Mouse (Mus musculus) erythroblast, adult 5-6 weeks (primary cell): ENCODE data around the gene Efr3b. TPM values are rescaled to one million over a fixed set of nuclear protein-coding genes. Genes with fewer than 3 reads are reported as not detected.
A peak's percentile ranks its signal among the peaks of the same experiment; 100 is the strongest.
"Not testable (repeated sequence)": the region's sequence is repeated elsewhere in the genome, so short reads cannot be mapped to it uniquely, and the experiment has no call there.

Source experiments
- ATAC-seq: replicated peaks from 2 replicates; pipeline ENCODE4 v1.8.0; 2016; ENCODE audit warnings: moderate number of reproducible peaks, mild to moderate bottlenecking, moderate TSS enrichment, inconsistent platforms; ENCODE audit not compliant: poor library complexity, low FRiP score, severe bottlenecking
- total RNA-seq, 2 experiments: library from RNA; stranded (forward) in 1 of 2; stranded (reverse) in 1 of 2; fragments of 150-400 nt in 1 of 2; fragments of 200-764, 138-1000 nt in 1 of 2; gene quantifications; 2 replicates each; pipeline versions ENCODE4 v1.2.3 to v1.2.4; 2015 to 2017; ENCODE audit warnings: low replicate concordance in 2 of 2

The Efr3b gene
- total RNA-seq, 2 experiments from 2014 or later, result not detected

DNA sequence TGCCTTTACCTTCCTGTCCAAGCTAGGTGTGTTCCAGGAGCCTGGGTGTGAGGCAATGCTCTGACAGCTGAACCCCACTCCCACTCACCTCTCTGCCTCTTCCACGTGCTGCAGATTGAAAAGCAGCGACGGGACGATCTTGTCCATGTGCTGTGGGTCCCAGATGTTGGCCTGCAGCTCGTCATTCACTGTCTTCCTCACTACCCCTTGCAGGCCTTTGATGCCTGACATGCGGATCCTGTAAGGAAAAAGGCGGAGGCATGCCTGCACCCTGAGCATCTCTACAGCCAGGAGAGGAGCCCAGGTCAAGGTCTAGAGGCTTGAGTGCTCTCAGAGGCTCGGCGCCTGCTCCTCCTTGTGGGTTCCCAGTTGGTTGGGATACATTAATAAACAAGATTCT lies 54.3 kb downstream of the Efr3b start:
- no peak for ATAC-seq

DNA sequence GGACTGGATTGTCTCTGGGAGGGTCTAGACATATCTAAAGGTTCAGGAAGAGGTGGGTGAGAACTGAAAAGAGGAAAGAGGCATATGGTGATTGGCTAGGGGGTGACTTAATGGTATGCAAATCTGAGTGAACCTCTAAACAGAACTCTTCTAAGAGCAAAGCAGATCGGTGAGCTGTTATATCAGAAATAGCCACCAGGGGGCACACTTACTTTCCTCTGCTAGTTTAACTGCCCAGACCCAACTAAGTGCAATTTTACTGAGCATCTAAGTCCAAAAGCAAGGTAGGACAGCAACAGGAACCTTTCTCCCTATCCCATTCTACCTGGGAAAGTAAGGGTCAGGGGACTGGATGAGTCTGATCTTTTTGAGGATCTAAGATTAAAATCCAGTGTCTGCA lies 55.0 kb downstream of the Efr3b start:
- ATAC-seq, result peak; percentile 66

DNA sequence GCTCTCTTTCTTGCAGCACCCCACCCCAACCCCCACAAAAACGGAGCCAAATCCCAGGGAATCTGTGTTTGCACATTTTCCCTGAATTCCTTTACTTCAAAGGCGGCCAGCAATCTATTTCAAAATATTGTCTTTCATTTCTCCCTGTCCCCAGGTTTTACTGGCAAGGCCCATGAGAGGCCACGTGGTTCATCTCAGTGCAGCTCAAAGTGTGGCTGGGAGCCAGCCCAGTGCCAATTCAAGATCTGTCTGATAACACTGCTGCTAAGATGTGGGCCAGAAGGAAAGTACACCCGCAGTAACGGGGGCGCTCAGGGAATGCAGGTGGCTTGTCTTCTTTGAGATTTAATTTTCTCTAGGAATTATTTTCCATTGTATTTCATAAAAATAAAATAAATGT lies 56.5 kb downstream of the Efr3b start:
- ATAC-seq, result no peak

DNA sequence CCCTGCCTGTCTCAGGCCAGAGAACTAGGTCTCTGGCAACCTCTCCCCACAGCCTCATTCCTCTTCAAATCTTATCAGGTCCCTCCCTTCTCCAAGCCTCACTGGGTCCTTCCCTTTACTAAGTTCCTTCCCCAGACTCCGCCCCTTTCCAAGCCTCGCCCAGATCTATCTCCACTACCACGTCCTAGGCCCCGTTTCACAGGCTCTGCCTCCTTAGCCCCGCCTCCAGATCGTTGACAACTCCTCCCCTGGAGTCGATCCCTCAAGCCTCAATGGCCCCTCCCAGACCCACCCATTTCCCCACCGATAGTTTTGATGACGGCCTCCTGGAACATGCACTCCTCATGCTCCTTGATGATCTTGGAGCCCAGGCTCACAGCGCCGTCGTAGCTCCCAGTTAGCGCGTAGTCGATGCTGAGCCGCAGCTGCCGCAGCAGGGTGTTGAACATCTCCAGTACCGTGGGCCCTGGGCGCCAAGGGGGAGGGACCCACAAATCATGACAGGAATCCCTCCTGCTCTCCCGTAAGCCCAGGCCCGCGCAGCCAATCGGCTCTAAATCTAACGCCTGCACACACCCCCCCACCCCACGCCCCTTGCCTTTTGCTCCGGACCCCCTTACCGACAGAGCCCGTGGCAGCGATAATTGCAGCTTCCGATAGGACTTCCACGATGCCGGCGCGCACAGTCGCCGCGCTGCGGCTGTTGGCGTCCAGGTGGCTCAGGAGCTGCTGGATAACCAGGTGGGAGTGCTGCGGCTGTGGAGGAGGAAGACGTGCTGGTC lies 57.2 kb downstream of the Efr3b start:
- ATAC-seq, result peak; percentile 47; the same call in 1 of the 2 replicates

DNA sequence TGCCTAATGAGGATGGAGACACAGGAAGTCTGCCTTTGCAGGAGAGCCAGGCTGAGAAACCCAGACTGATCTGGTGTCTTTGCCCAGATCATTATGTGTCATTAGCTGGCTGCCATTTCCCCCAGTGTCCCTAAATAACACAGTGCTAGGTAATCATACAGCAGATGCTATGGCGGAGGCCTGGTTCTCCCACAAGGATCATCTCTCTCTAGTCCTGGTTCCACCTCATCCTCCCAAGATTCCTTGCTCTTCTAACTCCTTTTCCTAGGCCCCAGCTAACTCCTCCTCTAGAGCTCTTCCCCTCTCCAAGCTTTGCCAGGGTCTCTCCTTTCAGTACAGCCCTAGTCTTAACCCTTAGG lies 57.7 kb downstream of the Efr3b start:
- ATAC-seq, result no peak

DNA sequence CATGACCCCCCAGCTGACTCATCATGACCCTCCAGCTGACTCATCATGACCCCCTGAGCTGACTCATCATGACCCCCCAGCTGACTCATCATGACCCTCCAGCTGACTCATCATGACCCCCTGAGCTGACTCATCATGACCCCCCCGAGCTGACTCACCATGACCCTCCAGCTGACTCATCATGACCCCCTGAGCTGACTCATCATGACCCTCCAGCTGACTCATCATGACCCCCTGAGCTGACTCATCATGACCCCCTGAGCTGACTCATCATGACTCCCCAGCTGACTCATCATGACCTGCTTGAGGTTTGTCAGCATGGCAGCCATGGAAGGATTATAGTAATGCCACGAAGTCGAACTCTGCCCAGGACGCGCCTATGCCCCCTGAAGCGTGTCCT lies 65.5 kb downstream of the Efr3b start:
- not testable (repeated sequence) for ATAC-seq

DNA sequence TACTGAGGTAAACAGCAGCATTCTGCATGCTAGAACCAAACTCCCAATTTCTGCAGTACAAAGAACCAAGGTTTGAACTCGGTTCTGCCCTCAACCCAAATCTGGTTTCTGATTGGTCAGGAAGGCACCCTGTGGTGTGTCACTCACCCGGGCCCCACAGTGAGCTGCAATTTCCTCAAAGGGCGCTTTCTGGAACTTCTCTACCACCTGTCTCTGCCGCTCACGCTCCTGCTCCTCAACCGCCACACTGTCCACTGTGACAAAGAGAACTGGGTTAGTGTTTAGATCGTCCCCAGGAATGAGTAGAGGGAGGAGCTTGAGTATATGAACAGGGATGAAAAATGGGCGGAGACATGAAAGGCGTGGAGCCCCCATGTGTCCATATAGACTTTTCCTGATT lies 70.3 kb downstream of the Efr3b start:
- ATAC-seq, result no peak

DNA sequence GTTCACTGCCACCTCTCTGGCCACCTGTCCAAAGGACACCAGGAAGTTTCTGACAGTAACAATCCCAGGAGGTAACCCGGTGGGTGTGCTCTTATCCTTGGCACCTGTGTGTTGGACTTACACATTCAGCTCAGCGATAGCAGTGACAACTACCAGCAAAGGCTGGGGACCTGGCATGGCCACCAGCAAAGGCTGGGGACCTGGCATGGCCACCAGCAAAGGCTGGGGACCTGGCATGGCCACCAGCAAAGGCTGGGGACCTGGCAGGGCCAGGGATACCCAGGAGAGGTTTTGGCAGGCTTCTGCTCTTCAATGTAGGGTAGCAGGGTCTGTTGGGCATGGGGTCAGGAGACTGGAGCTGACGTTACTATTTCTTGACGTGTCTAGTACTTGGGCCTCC lies 71.5 kb downstream of the Efr3b start:
- no peak for ATAC-seq

DNA sequence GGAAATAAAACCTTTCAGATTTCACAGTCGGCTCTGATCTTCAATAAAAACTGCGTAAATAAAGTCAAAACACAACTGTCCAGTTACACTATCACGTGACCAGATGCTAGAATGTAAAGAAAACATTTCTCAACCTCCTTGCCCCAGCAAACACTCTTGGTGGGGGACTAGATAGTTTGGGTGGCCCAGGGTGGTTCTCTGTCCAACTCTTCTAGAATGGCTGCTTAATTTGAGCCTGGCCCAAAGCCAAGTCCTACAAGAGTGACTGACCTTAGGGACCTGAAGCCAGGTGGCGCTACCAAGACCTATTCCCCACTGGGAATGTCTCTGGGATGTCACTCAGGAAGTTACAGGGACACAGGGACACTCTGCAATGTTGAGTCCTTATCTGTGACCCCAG lies 78.2 kb downstream of the Efr3b start:
- no peak for ATAC-seq

DNA sequence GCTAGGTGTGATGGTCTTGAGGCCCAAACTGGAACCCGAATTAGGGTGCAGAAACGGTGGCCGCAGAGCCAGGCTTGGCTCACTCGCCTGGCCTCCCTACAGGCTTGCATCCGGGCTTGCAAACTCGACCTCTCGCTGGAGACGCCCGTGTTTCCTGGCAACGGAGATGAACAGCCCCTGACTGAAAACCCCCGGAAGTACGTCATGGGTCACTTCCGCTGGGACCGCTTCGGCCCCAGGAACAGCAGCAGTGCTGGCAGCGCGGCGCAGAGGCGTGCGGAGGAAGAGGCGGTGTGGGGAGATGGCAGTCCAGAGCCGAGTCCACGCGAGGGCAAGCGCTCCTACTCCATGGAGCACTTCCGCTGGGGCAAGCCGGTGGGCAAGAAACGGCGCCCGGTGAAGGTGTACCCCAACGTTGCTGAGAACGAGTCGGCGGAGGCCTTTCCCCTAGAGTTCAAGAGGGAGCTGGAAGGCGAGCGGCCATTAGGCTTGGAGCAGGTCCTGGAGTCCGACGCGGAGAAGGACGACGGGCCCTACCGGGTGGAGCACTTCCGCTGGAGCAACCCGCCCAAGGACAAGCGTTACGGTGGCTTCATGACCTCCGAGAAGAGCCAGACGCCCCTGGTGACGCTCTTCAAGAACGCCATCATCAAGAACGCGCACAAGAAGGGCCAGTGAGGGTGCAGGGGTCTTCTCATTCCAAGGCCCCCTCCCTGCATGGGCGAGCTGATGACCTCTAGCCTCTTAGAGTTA lies 78.7 kb downstream of the Efr3b start:
- no peak for ATAC-seq

DNA sequence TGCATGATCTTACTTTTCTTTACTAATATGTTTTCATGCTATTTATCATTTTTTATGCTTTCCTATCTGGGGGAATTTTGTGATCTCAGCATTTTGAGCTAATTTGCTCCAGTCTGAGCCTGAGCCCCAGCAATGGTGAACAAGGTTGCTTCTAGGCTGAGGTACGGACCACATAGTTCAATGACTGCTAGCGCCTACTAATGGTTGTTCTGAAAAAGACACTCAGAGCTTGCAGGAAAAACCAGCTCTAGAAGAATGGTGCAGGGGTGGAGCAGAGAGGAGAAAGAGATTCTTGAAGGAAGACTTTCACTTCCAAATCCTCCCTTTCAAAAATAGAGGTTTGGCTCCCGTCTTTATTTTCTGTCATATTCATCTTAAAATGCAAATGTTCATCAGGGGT lies 82.4 kb downstream of the Efr3b start:
- ATAC-seq, result no peak

DNA sequence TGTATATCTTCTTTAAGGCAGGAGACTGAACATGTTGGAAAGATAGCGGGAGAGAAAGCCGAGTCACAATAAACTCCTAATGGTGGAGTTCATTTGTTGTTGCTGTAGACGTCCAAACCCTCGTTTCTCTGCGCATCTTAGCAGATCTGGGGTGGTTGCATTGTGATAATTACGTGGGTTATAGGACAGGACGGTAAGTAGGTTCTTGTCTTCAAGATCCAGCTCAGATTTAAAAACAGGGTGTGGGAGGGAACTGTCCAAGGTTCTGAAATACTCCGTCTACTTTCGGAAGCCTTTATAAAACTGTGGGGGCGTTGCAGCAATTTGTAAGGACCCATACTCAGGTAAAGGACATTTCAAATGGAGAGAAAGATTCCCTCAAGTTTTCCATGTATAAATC lies 83.3 kb downstream of the Efr3b start:
- no peak for ATAC-seq

DNA sequence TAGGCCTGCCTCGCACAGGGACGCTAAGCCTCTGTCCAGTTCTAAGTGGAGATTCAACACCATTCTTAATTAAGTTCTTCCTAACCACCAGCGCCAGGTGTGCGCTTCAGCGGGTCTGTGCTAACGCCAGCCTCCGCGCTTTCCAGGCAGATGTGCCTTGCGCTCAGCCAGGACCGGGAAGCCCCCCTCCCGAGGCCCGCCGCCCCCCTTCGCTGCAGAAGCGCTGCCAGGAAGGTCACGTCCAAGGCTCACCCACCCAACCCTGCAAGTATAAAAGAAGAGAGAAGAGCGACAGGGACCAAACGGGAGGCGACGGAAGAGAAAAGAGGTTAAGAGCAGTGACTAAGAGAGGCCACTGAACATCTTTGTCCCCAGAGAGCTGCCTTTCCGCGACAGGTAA lies 84.1 kb downstream of the Efr3b start, which contains the start of gene Pomc:
Pomc (plus strand) TSS at position 301 of the 400 bp plus-strand sequence.
- no peak for ATAC-seq

DNA sequence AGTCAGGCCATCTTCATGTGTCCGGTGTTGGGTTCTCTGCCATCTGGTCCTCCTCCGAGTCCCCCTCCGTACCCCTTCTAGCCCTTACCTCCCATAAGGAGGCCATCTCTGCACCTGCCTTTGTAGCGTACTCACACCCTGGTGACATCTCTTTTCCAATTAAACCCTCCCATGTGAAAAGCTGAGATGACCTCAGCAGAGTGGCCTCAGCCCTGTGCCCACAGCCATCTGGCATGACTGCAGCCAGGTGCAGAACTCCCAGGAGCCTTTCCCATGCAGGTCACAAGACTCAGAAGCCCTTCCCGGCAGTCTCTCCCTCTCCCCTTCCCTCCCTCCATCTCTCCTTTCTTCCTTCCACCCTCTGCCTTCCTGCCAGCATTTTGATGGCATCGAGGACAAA lies 91.2 kb downstream of the Efr3b start:
- ATAC-seq, result no peak

DNA sequence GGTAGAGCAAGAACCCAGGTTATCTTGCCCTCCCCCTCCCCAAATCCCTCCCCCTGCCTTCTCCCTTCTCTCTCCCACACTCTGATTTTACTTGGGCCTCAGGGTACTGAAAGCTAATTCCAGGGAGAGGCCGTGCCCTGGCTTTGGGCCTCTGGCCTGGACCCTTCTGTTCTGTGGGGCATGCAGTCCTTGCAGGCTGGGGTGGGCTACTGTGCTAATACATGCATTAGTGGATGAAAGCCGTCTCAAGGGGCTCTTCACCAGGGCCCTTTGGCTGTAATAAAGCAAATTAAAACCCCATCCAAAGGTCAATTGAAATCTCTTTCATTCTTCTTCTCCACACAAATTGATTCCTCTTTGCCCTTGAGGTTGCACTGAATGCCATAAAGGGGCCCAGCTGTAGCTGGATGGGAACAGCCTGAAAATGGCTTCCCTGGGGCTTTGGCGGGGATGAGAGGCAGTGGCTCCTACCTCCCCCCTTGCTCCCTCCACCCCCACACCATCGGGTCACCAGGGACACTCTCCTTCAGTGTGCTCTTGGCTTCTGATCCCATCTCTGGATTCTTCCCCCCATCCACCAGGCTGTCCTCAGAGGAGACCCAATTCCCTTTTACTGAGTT lies 94.2 kb downstream of the Efr3b start:
- ATAC-seq, result no peak

DNA sequence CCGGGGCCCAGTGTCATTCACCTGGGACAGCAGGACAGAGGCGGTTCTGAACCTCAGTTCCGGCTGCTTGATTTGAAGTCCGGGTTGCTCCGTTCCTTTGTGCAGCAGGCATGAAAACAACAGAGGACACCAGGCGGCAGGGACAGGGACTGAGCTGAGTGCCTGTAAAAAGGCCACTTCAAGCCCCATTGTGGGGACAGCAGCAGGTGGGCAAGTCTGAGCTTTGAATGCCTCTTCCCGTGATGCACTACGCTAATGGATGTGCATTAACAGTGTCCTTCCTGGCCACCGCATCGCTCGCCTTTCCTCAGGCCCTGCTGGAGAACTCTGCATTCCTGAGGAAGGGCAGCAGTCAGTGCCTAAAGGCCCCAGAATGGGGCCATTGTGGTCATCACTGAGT lies 96.7 kb downstream of the Efr3b start:
- ATAC-seq, result no peak

DNA sequence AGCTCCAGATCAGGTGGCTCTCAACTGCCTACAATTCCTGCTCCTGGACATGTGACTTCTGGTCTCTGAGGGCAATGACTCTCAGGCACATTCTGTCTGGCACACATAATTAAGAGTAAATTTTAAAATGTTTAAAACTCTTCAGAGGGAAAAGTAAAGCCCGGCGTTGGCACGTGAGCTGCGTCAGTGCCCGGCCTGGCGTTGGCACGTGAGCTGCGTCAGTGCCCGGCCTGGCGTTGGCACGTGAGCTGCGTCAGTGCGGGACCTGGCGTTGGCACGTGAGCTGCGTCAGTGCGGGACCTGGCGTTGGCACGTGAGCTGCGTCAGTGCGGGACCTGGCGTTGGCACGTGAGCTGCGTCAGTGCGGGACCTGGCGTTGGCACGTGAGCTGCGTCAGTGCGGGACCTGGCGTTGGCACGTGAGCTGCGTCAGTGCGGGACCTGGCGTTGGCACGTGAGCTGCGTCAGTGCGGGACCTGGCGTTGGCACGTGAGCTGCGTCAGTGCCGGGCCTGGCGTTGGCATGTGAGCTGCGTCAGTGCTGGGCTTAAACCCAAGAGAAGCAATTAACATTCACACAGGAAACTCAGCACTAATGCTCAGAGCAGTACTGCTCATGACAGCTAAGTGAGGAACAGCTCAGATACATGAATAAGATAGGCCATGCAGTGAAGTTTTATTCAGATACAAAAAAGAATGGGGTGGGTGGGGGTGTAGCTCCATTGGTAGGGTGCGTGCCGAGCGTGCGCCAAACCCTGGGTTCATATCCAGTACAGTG lies 108.4 kb downstream of the Efr3b start:
- ATAC-seq, result not testable (repeated sequence)

DNA sequence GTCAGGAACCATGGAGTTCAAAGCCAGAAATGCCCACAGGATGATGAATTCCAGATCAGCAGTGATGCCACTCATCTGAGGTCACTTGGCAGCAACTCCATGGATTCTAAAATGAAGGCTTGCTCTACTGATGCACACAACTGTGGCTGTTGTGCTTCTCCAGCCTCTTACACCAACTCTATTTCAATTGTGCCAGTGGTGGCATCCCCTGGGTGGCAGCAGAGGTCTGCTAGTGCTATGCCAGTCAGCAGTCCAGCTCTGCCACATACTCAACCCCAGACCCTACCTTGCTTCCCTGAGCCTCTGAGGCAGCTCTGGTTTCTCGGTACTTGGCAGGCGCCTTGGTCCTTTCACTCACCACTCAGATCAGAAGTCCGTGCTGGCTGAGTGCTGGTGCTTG lies 109.9 kb downstream of the Efr3b start:
- no peak for ATAC-seq

DNA sequence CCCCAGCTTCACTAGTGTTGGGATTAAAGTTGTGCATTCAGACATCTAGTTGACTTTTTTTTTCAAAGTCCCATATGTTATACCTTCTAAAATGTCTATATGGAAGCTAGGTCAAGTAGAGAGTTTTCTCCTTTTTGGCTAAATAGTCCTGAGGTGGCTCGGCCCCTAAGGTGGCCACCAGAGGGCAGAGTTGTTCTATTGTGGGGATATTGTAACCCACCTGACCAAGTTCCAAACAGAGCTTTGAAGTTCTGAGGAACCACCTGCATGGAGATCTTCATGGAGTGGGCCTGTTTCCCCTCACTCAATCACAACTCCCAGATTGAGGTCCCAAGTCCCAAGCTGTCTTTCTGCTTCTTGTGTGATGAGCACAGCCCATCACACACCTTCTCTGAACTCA lies 112.6 kb downstream of the Efr3b start:
- ATAC-seq, result no peak

DNA sequence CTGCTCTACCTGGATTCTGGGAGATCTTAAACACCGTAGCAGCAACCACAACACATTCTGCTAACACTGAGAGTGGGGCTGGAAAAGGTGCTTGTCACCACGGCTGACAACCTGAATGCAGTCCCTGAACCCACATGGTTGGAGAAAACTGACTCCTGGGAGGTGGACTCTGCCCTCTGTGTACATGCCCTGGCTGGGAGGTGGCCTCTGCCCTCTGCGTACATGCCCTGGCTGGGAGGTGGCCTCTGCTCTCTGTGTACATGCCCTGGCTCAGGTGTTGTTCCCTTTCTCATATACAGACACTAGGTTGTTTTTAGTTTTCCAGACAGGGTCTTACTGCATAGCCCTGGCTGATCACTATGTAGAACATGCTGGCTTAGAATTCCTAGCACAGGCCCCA lies 119.3 kb downstream of the Efr3b start:
- ATAC-seq, result no peak
